Mouse (Mus musculus): ENCODE data around the gene Ntsr1.

Gene Ntsr1

DNA sequence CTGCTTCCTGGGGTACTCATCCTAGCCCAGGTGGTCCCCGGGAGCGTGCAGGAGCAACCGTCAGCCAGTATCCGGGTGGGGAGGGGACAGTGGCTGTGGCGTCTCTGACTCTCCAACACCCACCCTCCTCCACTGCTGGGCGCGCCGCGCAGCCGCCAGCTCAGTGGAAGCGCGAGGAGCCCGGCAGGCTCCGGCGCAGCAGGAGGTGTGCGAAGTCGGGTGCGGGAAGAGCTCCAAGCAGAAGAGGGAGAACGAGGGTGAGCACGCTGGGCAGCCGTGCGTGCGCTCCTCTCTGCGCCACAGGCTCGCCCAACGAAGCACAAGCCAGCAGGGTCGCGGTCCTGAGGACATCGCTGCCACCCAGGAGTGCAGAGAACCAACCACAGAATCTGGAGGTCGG lies at the start of gene Ntsr1:
Gene Ntsr1, plus strand, starts transcription at position 236 of the 400 bp plus-strand sequence.
- in situ Hi-C loops (cut with MboI, MseI) = no loop called here

DNA sequence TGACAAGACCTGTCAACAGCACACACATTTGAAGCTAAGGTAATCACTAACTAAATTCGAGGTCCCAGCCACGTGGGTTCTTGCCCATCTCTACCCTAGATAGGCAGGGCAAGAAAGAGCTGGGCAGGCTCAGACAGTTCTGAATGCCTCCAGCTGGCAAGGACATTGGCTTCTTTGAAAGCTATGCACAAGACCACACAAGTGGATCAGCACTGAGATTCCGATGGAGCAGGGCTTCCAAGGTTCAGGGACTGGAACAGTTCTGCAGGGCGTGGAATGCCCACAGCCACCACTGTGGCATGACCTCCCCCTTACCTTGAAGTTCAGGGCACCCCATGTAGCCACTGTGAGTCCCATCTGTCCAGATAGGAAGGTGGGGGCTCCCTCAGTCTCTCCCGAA lies 49.2 kb upstream of the Ntsr1 start:
- in situ Hi-C loops (cut with MboI, MseI) = no loop called here

DNA sequence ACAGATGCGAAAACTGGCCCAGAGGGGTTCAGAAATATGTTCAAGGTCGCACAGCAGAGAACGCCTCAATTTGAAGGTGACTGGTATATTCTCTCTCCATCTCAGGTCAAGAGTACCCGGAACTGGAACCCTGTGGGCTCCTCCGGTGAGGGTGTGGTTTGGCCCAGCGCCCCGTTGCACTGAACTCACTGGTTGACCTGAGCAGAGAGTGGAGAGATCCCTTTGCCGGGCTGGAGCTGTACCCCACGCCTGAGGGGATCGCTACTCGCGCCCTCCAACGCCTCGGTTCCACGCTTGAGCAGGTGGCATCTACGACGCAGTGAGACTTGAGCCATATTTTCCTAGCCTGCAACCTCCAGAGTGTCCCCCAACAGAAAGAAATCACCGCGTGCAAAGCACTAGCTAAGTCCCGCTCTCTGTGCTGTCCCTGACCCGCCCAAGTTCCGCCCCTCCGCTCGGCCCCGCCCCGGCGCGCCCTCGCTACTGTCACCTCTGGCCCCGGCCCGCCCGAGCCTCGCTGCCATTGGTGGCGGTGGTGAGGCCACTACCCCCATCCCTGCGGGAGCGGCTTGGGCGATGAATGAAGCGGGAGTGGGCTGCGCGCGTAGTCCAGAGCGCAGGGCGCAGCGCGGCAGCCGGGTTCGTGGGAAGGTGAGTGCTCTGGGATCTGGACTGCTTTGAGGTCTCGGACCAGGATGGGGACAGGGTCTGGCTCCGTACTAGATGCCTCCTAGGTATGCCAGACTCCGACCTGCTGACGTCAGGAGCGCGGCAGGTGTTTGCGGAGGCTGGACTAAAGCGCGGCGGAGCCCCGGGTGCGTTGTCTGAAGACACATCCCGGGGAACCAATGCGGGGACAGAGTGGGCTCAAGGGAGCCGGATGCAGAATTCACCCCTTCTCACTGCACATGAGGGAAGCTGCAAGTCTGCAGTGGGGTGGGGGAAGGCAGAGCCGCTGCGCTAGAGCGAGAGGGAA lies 43.8 kb upstream of the Ntsr1 start, which contains the start of gene Slco4a1:
Gene Slco4a1, plus strand, starts transcription at position 523 of the 976 bp plus-strand sequence.
- in situ Hi-C loops (cut with MboI, MseI) = loop anchor here (5.0 kb wide), 1 partner anchor 251 kb away; the partner anchor contains the start of gene Dido1

DNA sequence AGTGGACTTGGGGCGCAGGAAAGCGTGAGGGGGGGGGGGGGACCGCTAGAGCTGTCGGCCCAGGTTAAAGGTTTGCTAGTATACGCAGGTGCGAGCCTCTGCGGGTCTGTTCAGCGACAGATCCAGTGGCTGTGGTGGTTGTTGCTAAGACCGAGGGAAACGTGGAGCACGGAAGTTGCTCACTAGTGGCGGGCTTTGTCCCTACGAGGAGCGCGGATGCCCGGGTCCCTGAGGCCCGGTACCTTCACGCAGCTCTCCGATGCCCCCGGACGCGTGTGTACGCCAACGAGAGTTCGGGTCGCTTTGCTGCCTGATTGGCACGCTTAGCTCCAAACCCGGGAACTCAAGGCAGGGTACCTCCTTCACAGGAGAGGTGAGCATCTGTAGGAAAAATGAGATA lies 43.1 kb upstream of the Ntsr1 start:
- in situ Hi-C loops (cut with MboI, MseI) = loop anchor here (5.0 kb wide), 1 partner anchor 251 kb away; the partner anchor contains the start of gene Dido1

- in situ Hi-C loops (cut with MboI, MseI) = loop anchor here (5.0 kb wide), 1 partner anchor 250 kb away; the partner anchor contains the start of gene Dido1
Observed at GRCm38 (mm10) chr2:180457680-180458079, 42.1 kb upstream of the Ntsr1 start.

DNA sequence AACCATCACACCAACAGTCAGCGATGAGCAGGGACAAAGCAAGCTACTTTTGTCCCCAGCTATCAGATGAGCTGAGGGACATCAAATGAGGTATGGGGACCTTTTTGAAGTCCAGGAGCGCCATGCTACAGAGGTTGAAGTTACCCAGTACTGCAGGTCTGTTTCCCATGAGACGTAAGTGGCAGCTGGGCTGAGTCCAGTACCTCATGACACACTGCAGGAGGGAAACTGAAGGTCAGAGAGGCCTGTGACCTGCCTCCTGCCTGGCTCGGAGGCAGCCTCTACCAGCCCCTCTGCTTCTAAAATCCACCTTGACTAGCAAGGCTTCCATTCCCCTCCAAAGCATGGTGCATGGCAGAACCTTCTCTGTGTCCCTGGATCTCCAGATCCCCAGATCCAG lies 40.3 kb upstream of the Ntsr1 start:
- in situ Hi-C loops (cut with MboI, MseI) = loop anchor here (5.0 kb wide), 1 partner anchor 248 kb away; the partner anchor contains the start of gene Dido1

GRCm38 (mm10) chr2:180460801-180461200 lies 39.0 kb upstream of the Ntsr1 start:
- in situ Hi-C loops (cut with MboI, MseI) = no loop called here

DNA sequence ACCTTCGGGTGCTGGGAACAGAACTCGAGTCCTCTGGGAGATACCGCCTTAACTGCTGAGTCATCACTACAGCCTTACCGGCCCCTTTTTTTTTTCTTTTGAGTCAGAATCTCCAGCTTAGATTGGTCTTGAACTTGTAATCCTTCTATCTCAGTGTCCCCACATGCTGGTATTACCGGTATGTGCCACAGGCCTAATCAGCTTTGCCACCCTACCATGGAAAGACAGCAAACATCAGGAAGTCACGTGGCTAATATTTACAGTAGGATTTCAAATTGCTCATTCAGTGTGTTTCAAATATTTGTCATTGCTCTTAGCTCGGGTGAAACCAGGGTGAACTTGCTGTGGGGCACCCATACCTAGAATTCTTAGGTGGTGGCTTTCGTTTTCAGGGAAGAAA lies 37.2 kb upstream of the Ntsr1 start:
- in situ Hi-C loops (cut with MboI, MseI) = no loop called here

- in situ Hi-C loops (cut with MboI, MseI) = no loop called here
Observed at GRCm38 (mm10) chr2:180466505-180466904, 33.3 kb upstream of the Ntsr1 start.

DNA sequence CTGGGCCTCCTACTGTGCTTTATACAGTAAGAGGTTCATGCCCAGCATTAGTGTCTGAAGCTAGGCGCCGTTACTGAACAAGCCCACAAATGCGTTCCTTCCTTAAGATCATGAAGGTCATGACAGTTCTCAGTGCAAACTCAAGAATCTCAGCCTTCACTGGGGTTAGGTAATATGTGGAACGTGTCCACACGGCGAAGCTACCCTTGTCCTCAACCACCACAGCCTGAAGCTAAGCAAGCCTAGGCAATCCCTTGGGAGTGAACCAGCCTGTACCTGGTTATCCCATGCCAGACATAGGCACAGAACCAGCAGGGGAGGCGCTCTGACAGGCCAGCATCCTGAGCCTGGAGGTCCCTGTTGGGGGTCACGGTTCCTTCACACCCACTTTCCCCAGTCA lies 30.9 kb upstream of the Ntsr1 start:
- in situ Hi-C loops (cut with MboI, MseI) = no loop called here

DNA sequence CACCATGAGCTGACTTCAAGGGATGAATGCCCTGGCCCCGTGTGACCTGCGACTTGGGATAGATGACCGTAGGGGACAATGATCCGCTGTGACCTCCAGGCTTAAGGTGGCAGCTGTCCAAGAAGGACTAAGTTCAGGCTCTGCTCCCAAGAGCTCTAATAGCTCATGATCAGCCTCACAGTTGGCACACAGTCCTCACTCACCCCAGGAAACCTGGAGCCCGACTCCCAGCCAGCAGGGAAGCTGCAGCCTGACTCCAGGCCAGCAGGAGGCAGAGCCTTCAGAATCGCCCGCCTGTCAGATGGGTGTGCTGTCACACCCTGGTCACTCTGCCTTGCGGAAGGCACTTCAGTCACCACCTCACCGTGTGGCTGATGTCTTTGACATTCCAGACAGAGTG lies 30.0 kb upstream of the Ntsr1 start:
- in situ Hi-C loops (cut with MboI, MseI) = no loop called here

DNA sequence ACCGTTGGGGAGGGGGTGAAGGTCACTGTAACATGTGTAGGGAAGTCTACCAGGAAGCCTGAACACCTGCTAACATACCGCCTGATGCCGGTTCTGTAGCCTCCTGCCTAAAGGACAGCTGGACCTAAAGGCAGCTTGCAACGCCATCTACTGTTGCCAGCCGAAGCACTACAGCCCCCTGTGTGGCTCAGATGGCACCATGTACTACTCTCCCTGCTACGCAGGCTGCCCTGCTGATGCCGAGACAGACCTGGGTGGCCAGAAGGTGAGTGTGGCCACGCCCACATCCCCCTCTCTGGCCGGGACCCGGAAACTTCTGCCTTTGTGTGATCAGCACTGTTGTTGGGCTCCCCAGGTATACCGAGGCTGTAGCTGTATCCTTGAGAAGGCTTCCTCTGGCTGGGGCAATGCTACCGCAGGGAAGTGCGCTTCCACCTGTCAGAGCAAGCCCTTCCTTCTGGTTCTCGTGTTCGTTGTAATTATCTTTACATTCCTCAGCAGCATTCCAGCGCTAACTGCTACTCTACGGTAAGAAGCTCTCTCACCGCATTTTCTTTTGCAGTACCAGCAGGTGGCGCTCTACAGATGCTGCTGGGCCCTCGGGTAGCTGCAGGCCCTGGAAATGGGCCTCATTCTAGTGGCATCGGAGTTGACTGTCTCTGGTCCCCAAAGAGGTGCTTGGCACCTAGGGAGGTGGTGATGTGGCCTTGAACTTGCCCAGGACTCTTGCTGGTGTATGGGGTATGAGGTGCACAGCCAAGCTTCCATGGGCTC lies 27.3 kb upstream of the Ntsr1 start:
- in situ Hi-C loops (cut with MboI, MseI) = no loop called here

GRCm38 (mm10) chr2:180473080-180473440 lies 26.7 kb upstream of the Ntsr1 start:
- in situ Hi-C loops (cut with MboI, MseI) = no loop called here

DNA sequence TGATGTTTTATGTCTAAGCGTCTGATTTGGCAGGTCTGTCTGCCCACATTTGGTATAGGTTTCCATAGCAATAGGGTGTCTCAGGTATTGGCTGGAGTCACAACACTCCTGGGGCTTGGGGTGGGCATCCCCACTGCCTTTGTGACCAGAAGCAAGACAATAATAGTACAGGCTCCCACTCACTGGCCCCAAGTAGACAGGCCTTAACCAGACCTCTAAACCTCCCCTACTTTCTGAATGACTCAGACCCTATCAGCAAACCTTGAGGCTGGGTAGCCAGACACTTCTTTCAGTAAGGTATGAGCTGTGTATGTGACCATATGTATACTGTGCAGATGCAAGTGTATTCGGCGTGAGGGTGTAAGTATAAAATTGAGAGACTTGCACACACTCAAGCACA lies 24.9 kb upstream of the Ntsr1 start:
- in situ Hi-C loops (cut with MboI, MseI) = no loop called here

- in situ Hi-C loops (cut with MboI, MseI) = loop anchor here (10.0 kb wide), 1 partner anchor 863 kb away; no protein-coding TSS in a partner anchor
Observed at GRCm38 (mm10) chr2:180482274-180482673, 17.5 kb upstream of the Ntsr1 start.

DNA sequence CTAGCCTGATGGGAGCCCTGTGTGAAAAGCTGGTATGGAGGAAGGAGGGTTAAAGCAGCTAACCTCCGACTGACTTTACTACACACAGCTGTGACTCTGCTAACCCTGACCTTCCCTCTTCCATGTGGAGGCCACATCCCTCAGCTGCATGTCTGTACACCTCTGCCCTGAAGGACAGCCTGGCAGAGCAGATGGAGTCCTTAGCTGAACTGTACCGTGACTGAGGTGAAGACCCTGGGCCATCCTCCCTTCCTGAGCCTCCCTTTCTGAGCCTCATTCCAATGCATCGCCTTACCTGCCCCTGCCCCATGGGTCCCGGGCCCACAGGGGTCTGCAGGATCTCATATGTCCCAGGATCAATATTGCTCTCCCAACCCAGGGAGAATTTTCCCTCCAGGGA lies 14.9 kb upstream of the Ntsr1 start:
- in situ Hi-C loops (cut with MboI, MseI) = loop anchor here (10.0 kb wide), 1 partner anchor 860 kb away; no protein-coding TSS in a partner anchor

- in situ Hi-C loops (cut with MboI, MseI) = loop anchor here (10.0 kb wide), 1 partner anchor 859 kb away; no protein-coding TSS in a partner anchor
Observed at GRCm38 (mm10) chr2:180485306-180485705, 14.5 kb upstream of the Ntsr1 start.

DNA sequence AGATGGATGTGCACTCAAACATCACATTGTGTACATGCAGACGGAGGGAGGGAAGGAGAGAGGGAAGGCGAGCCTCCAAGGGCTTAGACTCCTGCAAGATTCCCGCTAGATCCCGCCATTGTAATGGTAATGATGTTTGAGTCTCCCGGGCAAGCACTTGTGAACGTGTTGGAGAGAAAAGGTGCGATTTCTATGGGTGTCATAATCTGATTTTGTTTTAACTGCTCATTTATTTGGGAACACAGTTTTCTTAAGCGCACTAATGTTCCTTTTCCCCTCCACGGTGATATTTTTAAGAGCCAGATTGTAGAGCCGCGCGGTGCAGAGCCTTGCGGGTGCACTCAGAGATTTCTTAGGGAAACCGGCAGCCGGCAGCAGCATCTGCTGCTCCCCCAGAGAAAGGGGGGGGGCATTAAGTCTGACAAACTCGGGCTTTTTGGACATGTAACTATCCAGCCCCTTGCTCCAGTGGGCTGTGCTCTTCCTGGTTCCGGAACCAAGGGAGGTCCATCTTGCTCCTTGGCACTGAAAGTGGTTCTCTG lies 11.5 kb upstream of the Ntsr1 start:
- in situ Hi-C loops (cut with MboI, MseI) = loop anchor here (10.0 kb wide), 1 partner anchor 857 kb away; no protein-coding TSS in a partner anchor

DNA sequence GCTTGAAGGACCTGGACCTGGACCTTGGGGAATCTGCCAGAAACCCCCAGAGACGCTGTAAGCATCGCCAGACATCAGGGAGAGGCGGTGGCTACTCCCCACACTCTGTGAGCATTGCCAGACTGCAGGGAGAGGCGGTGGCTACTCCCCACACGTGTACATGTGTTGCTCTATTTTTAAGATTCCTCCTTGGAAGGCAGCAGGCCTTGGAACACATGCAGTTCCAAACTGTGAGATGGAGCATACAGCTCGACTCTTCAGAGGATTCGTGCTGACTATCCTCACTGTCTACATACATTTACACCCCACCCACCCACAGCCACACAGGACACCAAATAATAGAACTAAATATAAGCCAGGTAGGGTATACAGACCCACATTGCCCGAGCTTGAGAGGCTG lies 3.9 kb upstream of the Ntsr1 start:
- in situ Hi-C loops (cut with MboI, MseI) = no loop called here

GRCm38 (mm10) chr2:180500726-180501125 lies 950 bp downstream of the Ntsr1 start:
- in situ Hi-C loops (cut with MboI, MseI) = no loop called here

DNA sequence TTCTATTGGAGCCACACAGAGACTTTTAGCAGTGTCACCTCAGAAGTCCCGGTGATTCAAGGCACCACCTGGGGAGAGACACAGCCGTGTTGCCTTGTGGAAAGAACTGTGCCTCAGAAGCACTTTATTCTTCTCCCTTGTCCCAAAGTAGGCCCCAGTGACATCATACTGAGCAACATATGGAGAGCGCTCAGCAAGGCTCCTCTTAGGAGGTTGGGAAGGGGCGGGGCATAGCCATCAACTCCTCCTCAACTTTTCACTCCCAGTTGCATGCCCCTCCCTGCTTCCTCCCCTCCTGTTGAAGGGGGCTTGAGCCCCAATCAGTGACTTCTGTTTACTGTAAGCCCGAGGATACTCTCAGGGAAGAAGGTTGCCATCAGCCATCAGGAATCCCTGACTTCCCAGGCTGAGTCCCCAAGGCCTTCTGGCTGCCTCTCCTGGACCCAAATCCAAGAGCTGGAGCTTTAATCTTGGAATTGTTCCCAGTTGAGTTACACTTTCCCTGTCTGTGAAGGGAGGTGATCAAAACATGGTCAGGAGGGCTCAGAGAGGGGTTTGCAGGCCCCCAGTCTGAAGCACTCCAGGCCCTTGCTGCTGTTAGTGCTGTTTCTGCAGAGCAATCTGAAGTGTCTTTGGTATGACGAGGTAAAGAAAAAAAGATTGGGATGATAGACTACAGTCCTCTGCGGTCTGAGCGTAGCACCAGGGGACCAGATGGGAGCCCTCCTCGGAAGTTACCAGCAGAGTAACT lies 1.6 kb downstream of the Ntsr1 start:
- in situ Hi-C loops (cut with MboI, MseI) = no loop called here
